Mouse (Mus musculus) liver, embryonic 15.5 days (tissue): ENCODE measurements around the gene Il17c. TPM values are rescaled to one million over a fixed set of nuclear protein-coding genes. Genes with fewer than 3 reads are reported as not detected.

ENCODE experiments used
- ATAC-seq: fragments of 200-750 bp; cut with Nextera tagmentation; 2 replicates; pipeline ENCODE4 v1.8.0; 2017; ENCODE audit warnings: moderate number of reproducible peaks, mild to moderate bottlenecking, moderate library complexity; ENCODE audit not compliant: insufficient read depth
- H3K27ac ChIP-seq: fragments of 300-500 bp; sonication (generic); replicated peaks from 2 replicates; pipeline ENCODE4 v1.5.1; 2015; ENCODE audit warnings: mild to moderate bottlenecking, inconsistent platforms
- H3K27me3 ChIP-seq: fragments of 300-500 bp; sonication (generic); 2 replicates; pipeline ENCODE4 v1.6.1; 2015; ENCODE audit warnings: mild to moderate bottlenecking, inconsistent platforms
- H3K36me3 ChIP-seq: fragments of 300-500 bp; sonication (generic); replicated peaks from 2 replicates; pipeline ENCODE4 v1.6.1; 2015; ENCODE audit warnings: moderate library complexity, mild to moderate bottlenecking, inconsistent platforms
- H3K4me1 ChIP-seq: fragments of 300-500 bp; sonication (generic); replicated peaks from 2 replicates; pipeline ENCODE4 v1.6.1; 2015; ENCODE audit warnings: inconsistent platforms
- H3K4me2 ChIP-seq: fragments of 300-500 bp; sonication (generic); 2 replicates; pipeline ENCODE4 v1.6.1; 2015; ENCODE audit warnings: moderate library complexity, mild to moderate bottlenecking, inconsistent platforms
- H3K4me3 ChIP-seq: fragments of 300-500 bp; sonication (generic); replicated peaks from 2 replicates; pipeline ENCODE4 v1.5.1; 2015; ENCODE audit warnings: mild to moderate bottlenecking, inconsistent platforms
- H3K9ac ChIP-seq: fragments of 300-500 bp; sonication (generic); 2 replicates; pipeline ENCODE4 v1.6.1; 2015; ENCODE audit warnings: moderate library complexity, mild to moderate bottlenecking, inconsistent platforms
- H3K9me3 ChIP-seq: fragments of 300-500 bp; sonication (generic); replicated peaks from 2 replicates; pipeline ENCODE4 v1.6.1; 2016; ENCODE audit warnings: inconsistent platforms
- WGBS: fragments of 180-500 bp; shearing (Covaris S2); methylation state at CpG from one replicate; pipeline ENCODE4 v1.1.7; 2015; ENCODE audit warnings: mixed read lengths; ENCODE audit not compliant: insufficient replicate concordance; 5-methylcytosine and 5-hydroxymethylcytosine counted together
- polyA plus RNA-seq: library from polyadenylated mRNA; unstranded; fragments of >200 nt; fragmentation: Nextera tagmentation; extraction: Ambion mirVana; gene quantifications from 2 replicates; pipeline ENCODE4 v1.2.1, GENCODE M21; 2015

Il17c gene
- polyA plus RNA-seq, 1 experiment from 2014 or later = not detected

- whole genome bisulfite sequencing = 29% methylated on average over 9 of the region's 9 CpGs
- H3K36me3 ChIP-seq = peaks cover 99% of the 10 kb centered on the region
- H3K9me3 ChIP-seq = no peaks in the 10 kb centered on the region
- H3K27me3 ChIP-seq = no peaks in the 10 kb centered on the region
- no peak overlapping the region for H3K9ac ChIP-seq
- H3K4me1 ChIP-seq = peaks cover 13% of the 10 kb centered on the region
- ATAC-seq = peak; percentile 50; the same call in 1 of the 2 replicates
- no peak overlapping the region for H3K4me2 ChIP-seq
- 0 out of 2 replicates have a peak overlapping the region, but pooled peaks have one; percentile 38 for H3K27ac ChIP-seq
- no peak overlapping the region for H3K4me3 ChIP-seq
Observed at GRCm38 (mm10) chr8:122405146-122405805, 16.5 kb upstream of the Il17c start.

- ATAC-seq = no peak
- Histone ChIP-seq H3K36me3 (peaks cover 99% of the 10 kb centered on the region), H3K4me3 (no peak overlapping the region), H3K4me1 (peaks cover 13% of the 10 kb centered on the region), H3K9ac (no peak overlapping the region), H3K4me2 (no peak overlapping the region), H3K27ac (no peak overlapping the region), H3K9me3 (no peaks in the 10 kb centered on the region), H3K27me3 (no peaks in the 10 kb centered on the region)
- 84% methylated on average over 7 of the region's 7 CpGs for WGBS
Observed at GRCm38 (mm10) chr8:122407678-122408077, 14.1 kb upstream of the Il17c start.

GRCm38 (mm10) chr8:122414311-122414710 lies 7.5 kb upstream of the Il17c start:
- Histone ChIP-seq H3K27ac (no peak overlapping the region), H3K4me2 (no peak overlapping the region), H3K27me3 (no peaks in the 10 kb centered on the region), H3K36me3 (peaks cover 96% of the 10 kb centered on the region), H3K9ac (no peak overlapping the region), H3K4me3 (no peak overlapping the region), H3K9me3 (no peaks in the 10 kb centered on the region), H3K4me1 (no peaks in the 10 kb centered on the region)
- no peak for ATAC-seq
- 84% methylated on average over 9 of the region's 9 CpGs for WGBS

- Histone ChIP-seq H3K27ac (no peak overlapping the region), H3K9ac (no peak overlapping the region), H3K4me1 (no peaks in the 10 kb centered on the region), H3K4me2 (no peak overlapping the region), H3K9me3 (no peaks in the 10 kb centered on the region), H3K27me3 (no peaks in the 10 kb centered on the region), H3K36me3 (peaks cover 83% of the 10 kb centered on the region), H3K4me3 (no peak overlapping the region)
- no peak for ATAC-seq
- 48% methylated on average over 6 of the region's 6 CpGs for WGBS
Observed at GRCm38 (mm10) chr8:122415554-122415953, 6.3 kb upstream of the Il17c start.

- no peak for ATAC-seq
- H3K4me2 ChIP-seq = no peak overlapping the region
Observed at GRCm38 (mm10) chr8:122419881-122420555, 1.8 kb upstream of the Il17c start.

GRCm38 (mm10) chr8:122423217-122423616 lies 1.4 kb downstream of the Il17c start:
- no peaks in the 10 kb centered on the region for H3K27me3 ChIP-seq
- ATAC-seq = no peak
- H3K9ac ChIP-seq = no peak overlapping the region
- H3K9me3 ChIP-seq = no peaks in the 10 kb centered on the region
- H3K4me2 ChIP-seq = no peak overlapping the region
- no peak overlapping the region for H3K27ac ChIP-seq
- H3K4me1 ChIP-seq = 0 out of 2 replicates have a peak, but pooled peaks cover 7% of the 10 kb centered on the region
- H3K4me3 ChIP-seq = no peak overlapping the region
- peaks cover 33% of the 10 kb centered on the region for H3K36me3 ChIP-seq
- WGBS = 83% methylated on average over 24 of the region's 24 CpGs

More at GRCm38 (mm10) chr8:122419881-122420555, 1.8 kb upstream of the Il17c start:
- Histone ChIP-seq H3K4me1 (0 out of 2 replicates have a peak, but pooled peaks cover 4% of the 10 kb centered on the region), H3K9me3 (no peaks in the 10 kb centered on the region), H3K9ac (no peak overlapping the region), H3K27ac (no peak overlapping the region), H3K27me3 (no peaks in the 10 kb centered on the region), H3K4me3 (no peak overlapping the region), H3K36me3 (peaks cover 48% of the 10 kb centered on the region)
- 78% methylated on average over 9 of the region's 9 CpGs for WGBS

GRCm38 (mm10) chr8:122423659-122424058 lies 1.8 kb downstream of the Il17c start:
- no peaks in the 10 kb centered on the region for H3K27me3 ChIP-seq
- 0 out of 2 replicates have a peak, but pooled peaks cover 7% of the 10 kb centered on the region for H3K4me1 ChIP-seq
- H3K9ac ChIP-seq = no peak overlapping the region
- H3K36me3 ChIP-seq = peaks cover 29% of the 10 kb centered on the region
- no peaks in the 10 kb centered on the region for H3K9me3 ChIP-seq
- H3K27ac ChIP-seq = no peak overlapping the region
- 57% methylated on average over 5 of the region's 5 CpGs for WGBS
- ATAC-seq = no peak
- H3K4me3 ChIP-seq = no peak overlapping the region
- H3K4me2 ChIP-seq = no peak overlapping the region

GRCm38 (mm10) chr8:122426145-122426544 lies 4.3 kb downstream of the Il17c start:
- Histone ChIP-seq H3K9me3 (no peaks in the 10 kb centered on the region), H3K4me1 (peaks cover 18% of the 10 kb centered on the region), H3K4me3 (no peak overlapping the region), H3K27me3 (no peaks in the 10 kb centered on the region), H3K9ac (no peak overlapping the region), H3K36me3 (0 out of 2 replicates have a peak, but pooled peaks cover 24% of the 10 kb centered on the region), H3K27ac (no peak overlapping the region), H3K4me2 (no peak overlapping the region)
- 45% methylated on average over 9 of the region's 9 CpGs for WGBS
- ATAC-seq = no peak

GRCm38 (mm10) chr8:122427607-122428006 lies 5.8 kb downstream of the Il17c start:
- ATAC-seq = no peak
- H3K27ac ChIP-seq = no peak overlapping the region
- peaks cover 11% of the 10 kb centered on the region; the same call in 1 of the 2 replicates for H3K27me3 ChIP-seq
- no peaks in the 10 kb centered on the region for H3K9me3 ChIP-seq
- WGBS = 69% methylated on average over 7 of the region's 7 CpGs
- no peak overlapping the region for H3K9ac ChIP-seq
- H3K36me3 ChIP-seq = 0 out of 2 replicates have a peak, but pooled peaks cover 24% of the 10 kb centered on the region
- no peak overlapping the region for H3K4me2 ChIP-seq
- peaks cover 27% of the 10 kb centered on the region for H3K4me1 ChIP-seq
- H3K4me3 ChIP-seq = no peak overlapping the region

- no peak overlapping the region for H3K4me3 ChIP-seq
- no peaks in the 10 kb centered on the region for H3K9me3 ChIP-seq
- H3K4me2 ChIP-seq = no peak overlapping the region
- H3K27ac ChIP-seq = no peak overlapping the region
- H3K9ac ChIP-seq = no peak overlapping the region
- 44% methylated on average over 9 of the region's 9 CpGs for WGBS
- ATAC-seq = no peak
- H3K27me3 ChIP-seq = peaks cover 14% of the 10 kb centered on the region; the same call in 1 of the 2 replicates
- 0 out of 2 replicates have a peak, but pooled peaks cover 23% of the 10 kb centered on the region for H3K36me3 ChIP-seq
- peaks cover 33% of the 10 kb centered on the region for H3K4me1 ChIP-seq
Observed at GRCm38 (mm10) chr8:122428163-122428562, 6.3 kb downstream of the Il17c start.

GRCm38 (mm10) chr8:122430058-122430636 lies 8.3 kb downstream of the Il17c start:
- Histone ChIP-seq H3K27ac (peak overlapping the region; percentile 81; the same call in 1 of the 2 replicates), H3K9ac (no peak overlapping the region), H3K36me3 (peaks cover 28% of the 10 kb centered on the region), H3K9me3 (no peaks in the 10 kb centered on the region), H3K4me1 (peaks cover 34% of the 10 kb centered on the region), H3K4me3 (no peak overlapping the region), H3K4me2 (peak overlapping the region; percentile 75; the same call in 1 of the 2 replicates), H3K27me3 (peaks cover 14% of the 10 kb centered on the region; the same call in 1 of the 2 replicates)
- peak; percentile 10; the same call in 1 of the 2 replicates for ATAC-seq
- 42% methylated on average over 10 of the region's 10 CpGs for WGBS
